Mouse (Mus musculus): ENCODE measurements around the gene Itpr2. TPM values are rescaled to one million over a fixed set of nuclear protein-coding genes. Genes with fewer than 3 reads are reported as not detected.

Gene Itpr2
- polyA plus RNA-seq, 1 experiment, result 0.14 TPM

- no peak overlapping the region for H3K4me3 ChIP-seq (replicated peaks)
- H3K4me1 ChIP-seq (ENCODE audit: control insufficient read depth), result peaks cover 2% of the 10 kb centered on the region
- H3K9me3 ChIP-seq (ENCODE audit: control insufficient read depth, low read length), result no peaks in the 10 kb centered on the region
- H3K36me3 ChIP-seq (ENCODE audit: control insufficient read depth), result no peaks in the 10 kb centered on the region
- no peak for TF ChIP-seq TAL1 (IDR thresholded peaks at IDR 0.05; ENCODE audit: low read length)
- H3K27me3 ChIP-seq (ENCODE audit: control insufficient read depth), result no peaks in the 10 kb centered on the region
Measured at GRCm38 (mm10) chr6:146204470-146204869, 297.6 kb downstream of the Itpr2 start.

DNA sequence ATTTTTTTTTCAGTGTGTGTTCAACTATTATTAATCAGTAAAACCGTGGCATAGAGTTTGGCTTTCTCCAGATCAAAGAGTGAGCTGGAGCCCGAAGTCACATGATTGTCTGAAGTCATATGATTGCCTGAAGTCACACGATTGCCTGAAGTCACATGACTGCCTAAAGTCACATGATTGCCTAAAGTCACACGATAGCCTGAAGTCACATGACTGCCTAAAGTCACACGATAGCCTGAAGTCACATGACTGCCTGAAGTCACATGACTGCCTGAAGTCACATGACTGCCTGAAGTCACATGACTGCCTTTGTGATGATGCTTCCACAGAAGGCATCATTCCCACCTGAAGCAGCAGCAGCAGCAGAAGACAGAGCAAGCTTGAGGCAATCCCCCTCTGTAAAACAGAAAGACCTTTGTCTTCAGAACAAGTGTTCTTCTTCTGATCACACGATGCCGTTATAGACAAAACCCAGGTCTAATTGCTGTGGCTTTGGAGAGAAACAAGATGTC, 304.1 kb downstream of the Itpr2 start:
- Histone ChIP-seq H3K4me1 (ENCODE audit: control insufficient read depth) (no peaks in the 10 kb centered on the region), H3K36me3 (ENCODE audit: control insufficient read depth) (no peaks in the 10 kb centered on the region), H3K9me3 (ENCODE audit: control insufficient read depth, low read length) (peaks cover 6% of the 10 kb centered on the region; the same call in 1 of the 2 replicates), H3K4me3 (replicated peaks) (no peak overlapping the region), H3K27me3 (ENCODE audit: control insufficient read depth) (no peaks in the 10 kb centered on the region)
- TF ChIP-seq GATA1 (IDR thresholded peaks at IDR 0.05; ENCODE audit: low read length), result no peak
- TF ChIP-seq TAL1 (IDR thresholded peaks at IDR 0.05; ENCODE audit: low read length), result no peak

- Histone ChIP-seq H3K27me3 (ENCODE audit: control insufficient read depth) (no peaks in the 10 kb centered on the region), H3K4me1 (ENCODE audit: control insufficient read depth) (no peaks in the 10 kb centered on the region), H3K4me3 (replicated peaks) (no peak overlapping the region), H3K9me3 (ENCODE audit: control insufficient read depth, low read length) (peaks cover 6% of the 10 kb centered on the region; the same call in 1 of the 2 replicates), H3K36me3 (ENCODE audit: control insufficient read depth) (no peaks in the 10 kb centered on the region)
- TF ChIP-seq TAL1 (IDR thresholded peaks at IDR 0.05; ENCODE audit: low read length) (no peak), GATA1 (IDR thresholded peaks at IDR 0.05; ENCODE audit: low read length) (no peak)
Measured at GRCm38 (mm10) chr6:146196701-146197100, 305.3 kb downstream of the Itpr2 start.

- peaks cover 6% of the 10 kb centered on the region; the same call in 1 of the 2 replicates for H3K9me3 ChIP-seq (ENCODE audit: control insufficient read depth, low read length)
- no peak for TF ChIP-seq TAL1 (IDR thresholded peaks at IDR 0.05; ENCODE audit: low read length)
- TF ChIP-seq GATA1 (IDR thresholded peaks at IDR 0.05; ENCODE audit: low read length), result no peak
- H3K4me1 ChIP-seq (ENCODE audit: control insufficient read depth), result no peaks in the 10 kb centered on the region
- H3K4me3 ChIP-seq (replicated peaks), result no peak overlapping the region
- H3K36me3 ChIP-seq (ENCODE audit: control insufficient read depth), result no peaks in the 10 kb centered on the region
- H3K27me3 ChIP-seq (ENCODE audit: control insufficient read depth), result no peaks in the 10 kb centered on the region
Measured at GRCm38 (mm10) chr6:146195854-146196457, 306.1 kb downstream of the Itpr2 start.

GRCm38 (mm10) chr6:146191931-146192330, 310.1 kb downstream of the Itpr2 start:
- Histone ChIP-seq H3K4me3 (replicated peaks) (no peak overlapping the region), H3K9me3 (ENCODE audit: control insufficient read depth, low read length) (no peaks in the 10 kb centered on the region), H3K4me1 (ENCODE audit: control insufficient read depth) (no peaks in the 10 kb centered on the region), H3K36me3 (ENCODE audit: control insufficient read depth) (no peaks in the 10 kb centered on the region), H3K27me3 (ENCODE audit: control insufficient read depth) (no peaks in the 10 kb centered on the region)
- TF ChIP-seq GATA1 (IDR thresholded peaks at IDR 0.05; ENCODE audit: low read length) (no peak), TAL1 (IDR thresholded peaks at IDR 0.05; ENCODE audit: low read length) (no peak)

GRCm38 (mm10) chr6:146190006-146190405, 312.0 kb downstream of the Itpr2 start:
- no peaks in the 10 kb centered on the region for H3K9me3 ChIP-seq (ENCODE audit: control insufficient read depth, low read length)
- H3K4me1 ChIP-seq (ENCODE audit: control insufficient read depth), result no peaks in the 10 kb centered on the region
- H3K36me3 ChIP-seq (ENCODE audit: control insufficient read depth), result no peaks in the 10 kb centered on the region
- TF ChIP-seq TAL1 (IDR thresholded peaks at IDR 0.05; ENCODE audit: low read length), result no peak
- TF ChIP-seq GATA1 (IDR thresholded peaks at IDR 0.05; ENCODE audit: low read length), result no peak
- H3K27me3 ChIP-seq (ENCODE audit: control insufficient read depth), result no peaks in the 10 kb centered on the region
- H3K4me3 ChIP-seq (replicated peaks), result no peak overlapping the region

DNA sequence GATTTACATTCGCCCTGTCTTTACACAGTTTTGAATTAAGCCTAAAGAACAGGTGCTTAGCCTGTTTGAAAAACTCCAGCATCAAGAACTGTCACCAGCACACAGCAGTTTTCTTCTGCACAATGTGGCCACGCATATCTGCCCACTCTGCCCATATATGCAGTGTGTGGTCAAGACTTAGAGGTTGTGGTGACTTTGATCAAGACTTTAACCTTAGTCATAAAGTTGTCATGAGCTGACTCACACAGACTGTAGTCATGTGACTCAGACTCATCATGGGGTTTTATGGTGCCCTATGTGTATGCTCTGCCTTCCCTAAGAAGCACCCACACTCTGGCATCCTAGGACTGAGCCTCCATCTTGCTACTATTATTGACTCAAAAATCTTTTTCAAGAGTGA, 316.5 kb downstream of the Itpr2 start:
- no peak overlapping the region for H3K4me3 ChIP-seq (replicated peaks)
- no peaks in the 10 kb centered on the region for H3K27me3 ChIP-seq (ENCODE audit: control insufficient read depth)
- TF ChIP-seq GATA1 (IDR thresholded peaks at IDR 0.05; ENCODE audit: low read length) (no peak), TAL1 (IDR thresholded peaks at IDR 0.05; ENCODE audit: low read length) (no peak)
- H3K4me1 ChIP-seq (ENCODE audit: control insufficient read depth), result no peaks in the 10 kb centered on the region
- no peaks in the 10 kb centered on the region for H3K36me3 ChIP-seq (ENCODE audit: control insufficient read depth)
- peaks cover 4% of the 10 kb centered on the region for H3K9me3 ChIP-seq (ENCODE audit: control insufficient read depth, low read length)

DNA sequence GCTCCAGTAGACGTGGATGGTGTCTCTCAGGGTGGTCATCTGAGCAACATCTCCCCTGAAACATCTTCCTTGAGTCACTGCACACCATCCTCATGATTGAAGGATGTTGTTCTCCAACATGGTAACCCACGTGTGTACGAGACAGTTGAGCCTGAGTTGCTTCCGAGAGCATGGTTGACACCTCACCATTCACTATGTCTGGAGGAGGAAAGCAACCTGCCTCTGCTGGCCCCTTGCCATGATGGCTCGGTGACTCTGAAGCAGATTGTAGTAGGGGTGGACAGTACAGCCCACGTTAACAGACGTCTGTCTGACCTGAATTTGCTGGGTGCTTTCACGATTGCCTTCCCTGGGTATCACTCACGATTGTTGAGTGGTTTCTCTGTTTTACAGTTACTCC, 317.3 kb downstream of the Itpr2 start:
- TF ChIP-seq GATA1 (IDR thresholded peaks at IDR 0.05; ENCODE audit: low read length) (no peak), TAL1 (IDR thresholded peaks at IDR 0.05; ENCODE audit: low read length) (no peak)
- Histone ChIP-seq H3K36me3 (ENCODE audit: control insufficient read depth) (no peaks in the 10 kb centered on the region), H3K27me3 (ENCODE audit: control insufficient read depth) (no peaks in the 10 kb centered on the region), H3K4me1 (ENCODE audit: control insufficient read depth) (no peaks in the 10 kb centered on the region), H3K4me3 (replicated peaks) (no peak overlapping the region), H3K9me3 (ENCODE audit: control insufficient read depth, low read length) (peaks cover 4% of the 10 kb centered on the region)

GRCm38 (mm10) chr6:146174644-146175250, 327.3 kb downstream of the Itpr2 start:
- no peak for TF ChIP-seq GATA1 (IDR thresholded peaks at IDR 0.05; ENCODE audit: low read length)
- no peak for TF ChIP-seq TAL1 (IDR thresholded peaks at IDR 0.05; ENCODE audit: low read length)
- no peaks in the 10 kb centered on the region for H3K9me3 ChIP-seq (ENCODE audit: control insufficient read depth, low read length)

More at GRCm38 (mm10) chr6:146174644-146175250, 327.3 kb downstream of the Itpr2 start:
- Histone ChIP-seq H3K4me3 (replicated peaks) (no peak overlapping the region), H3K27me3 (ENCODE audit: control insufficient read depth) (peaks cover 3% of the 10 kb centered on the region; the same call in 1 of the 2 replicates), H3K36me3 (ENCODE audit: control insufficient read depth) (no peaks in the 10 kb centered on the region), H3K4me1 (ENCODE audit: control insufficient read depth) (no peaks in the 10 kb centered on the region; the same call in 1 of the 2 replicates)
